Mouse (Mus musculus) lung, embryonic 16.5 days (tissue): ENCODE data around the gene Erich2. TPM values are rescaled to one million over a fixed set of nuclear protein-coding genes. Genes with fewer than 3 reads are reported as not detected.

Experiments
- ATAC-seq: fragments of 200-750 bp; cut with Nextera tagmentation; 2 replicates; pipeline ENCODE4 v1.8.0; 2017; ENCODE audit warnings: low read depth, mild to moderate bottlenecking, moderate library complexity
- H3K27ac ChIP-seq: fragments of 300-500 bp; sonication (generic); 2 replicates; pipeline ENCODE4 v1.5.1; 2014; ENCODE audit warnings: mild to moderate bottlenecking, control low read depth, low read length
- H3K27me3 ChIP-seq: fragments of 300-500 bp; sonication (generic); 2 replicates; pipeline ENCODE4 v1.6.1; 2014; ENCODE audit warnings: low read depth, low read length, mixed read lengths; ENCODE audit not compliant: control insufficient read depth, insufficient read depth
- H3K36me3 ChIP-seq: fragments of 300-500 bp; sonication (generic); 2 replicates; pipeline ENCODE4 v1.6.1; 2014; ENCODE audit warnings: low read length; ENCODE audit not compliant: control insufficient read depth, insufficient read depth
- H3K4me1 ChIP-seq: fragments of 300-500 bp; sonication (generic); replicated peaks from 2 replicates; pipeline ENCODE4 v1.6.1; 2014; ENCODE audit warnings: low read length, mixed read lengths; ENCODE audit not compliant: control insufficient read depth, insufficient read depth
- H3K4me2 ChIP-seq: fragments of 300-500 bp; sonication (generic); 2 replicates; pipeline ENCODE4 v1.6.1; 2014; ENCODE audit warnings: low read depth, low read length, control low read depth
- H3K4me3 ChIP-seq: fragments of 300-500 bp; sonication (generic); 2 replicates; pipeline ENCODE4 v1.5.1; 2014; ENCODE audit warnings: mild to moderate bottlenecking, low read length, control low read depth
- H3K9ac ChIP-seq: fragments of 300-500 bp; sonication (generic); 2 replicates; pipeline ENCODE4 v1.6.1; 2014; ENCODE audit warnings: low read length, control low read depth
- H3K9me3 ChIP-seq: fragments of 300-500 bp; sonication (generic); 2 replicates; pipeline ENCODE4 v1.6.1; 2016; ENCODE audit warnings: low read length; ENCODE audit not compliant: control insufficient read depth
- WGBS: fragments of 180-500 bp; shearing (Covaris S2); extraction: QIAGEN DNeasy Blood & Tissue Kit; methylation state at CpG from one replicate; pipeline ENCODE4 v1.1.7; 2014; 5-methylcytosine and 5-hydroxymethylcytosine counted together
- polyA plus RNA-seq: library from polyadenylated mRNA; unstranded; fragments of >200 nt; fragmentation: Nextera tagmentation; extraction: Ambion mirVana; gene quantifications from 2 replicates; pipeline ENCODE4 v1.2.1, GENCODE M21; 2015

Erich2 gene
- polyA plus RNA-seq, 1 experiment from 2014 or later = 10.0 TPM

- WGBS = 3% methylated on average over 18 of the region's 18 CpGs
- Histone ChIP-seq H3K36me3 (no peaks in the 10 kb centered on the region), H3K27ac (no peak overlapping the region), H3K4me2 (peak overlapping the region; percentile 37), H3K9me3 (no peaks in the 10 kb centered on the region), H3K4me1 (peaks cover 47% of the 10 kb centered on the region), H3K9ac (no peak overlapping the region), H3K4me3 (peak overlapping the region; percentile 8; the same call in 1 of the 2 replicates), H3K27me3 (peaks cover 79% of the 10 kb centered on the region)
- ATAC-seq = peak; percentile 42; the same call in 1 of the 2 replicates
Observed at GRCm38 (mm10) chr2:70566603-70566981, 58.0 kb downstream of the Erich2 start.

- H3K9ac ChIP-seq = no peak overlapping the region
- H3K4me2 ChIP-seq = peak overlapping the region; percentile 78
- no peak overlapping the region for H3K4me3 ChIP-seq
- ATAC-seq = 0 out of 2 replicates have a peak, but pooled peaks have one; percentile 21
- H3K27me3 ChIP-seq = peaks cover 73% of the 10 kb centered on the region
- H3K36me3 ChIP-seq = no peaks in the 10 kb centered on the region
- WGBS = 11% methylated on average over 23 of the region's 23 CpGs
- no peak overlapping the region for H3K27ac ChIP-seq
- no peaks in the 10 kb centered on the region for H3K9me3 ChIP-seq
- H3K4me1 ChIP-seq = peaks cover 46% of the 10 kb centered on the region
Observed at GRCm38 (mm10) chr2:70567071-70567681, 58.6 kb downstream of the Erich2 start.

GRCm38 (mm10) chr2:70567682-70568077, 59.1 kb downstream of the Erich2 start:
- H3K27me3 ChIP-seq = peaks cover 68% of the 10 kb centered on the region
- H3K9me3 ChIP-seq = no peaks in the 10 kb centered on the region
- no peaks in the 10 kb centered on the region for H3K36me3 ChIP-seq
- no peak for ATAC-seq
- H3K4me1 ChIP-seq = peaks cover 47% of the 10 kb centered on the region
- H3K9ac ChIP-seq = no peak overlapping the region
- peak overlapping the region; percentile 78 for H3K4me2 ChIP-seq
- 3% methylated on average over 12 of the region's 12 CpGs for WGBS
- H3K4me3 ChIP-seq = peak overlapping the region; percentile 46
- no peak overlapping the region for H3K27ac ChIP-seq

GRCm38 (mm10) chr2:70568198-70568941, 59.8 kb downstream of the Erich2 start:
- Histone ChIP-seq H3K4me1 (peaks cover 43% of the 10 kb centered on the region), H3K27ac (no peak overlapping the region), H3K9me3 (no peaks in the 10 kb centered on the region), H3K36me3 (no peaks in the 10 kb centered on the region), H3K27me3 (peaks cover 61% of the 10 kb centered on the region), H3K9ac (peak overlapping the region; percentile 18; the same call in 1 of the 2 replicates), H3K4me2 (peak overlapping the region; percentile 78), H3K4me3 (peak overlapping the region; percentile 46)
- peak; percentile 37; the same call in 1 of the 2 replicates for ATAC-seq
- under 1% methylated on average over 34 of the region's 34 CpGs for WGBS

DNA sequence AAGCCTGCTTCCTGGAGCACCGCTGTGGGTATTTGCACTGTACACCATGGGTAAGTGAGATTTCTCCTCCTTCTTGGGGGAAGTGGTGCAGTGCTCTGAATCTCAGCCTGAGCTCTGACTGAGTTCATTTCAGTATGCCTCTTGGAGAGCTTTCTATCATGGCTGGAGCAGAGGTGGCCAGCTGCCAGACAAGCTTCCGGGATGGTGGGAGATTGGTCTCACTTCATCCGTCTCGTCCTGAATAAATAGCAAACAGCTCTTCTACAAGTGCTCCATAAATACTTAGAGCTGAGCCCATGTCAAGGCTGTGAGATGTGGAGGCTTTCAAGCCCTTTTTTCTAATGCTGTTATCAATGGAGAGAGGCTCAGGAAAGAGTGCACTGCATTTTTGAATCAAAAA, 63.1 kb downstream of the Erich2 start:
- Histone ChIP-seq H3K36me3 (no peaks in the 10 kb centered on the region), H3K4me3 (no peak overlapping the region), H3K4me2 (no peak overlapping the region), H3K9ac (no peak overlapping the region), H3K4me1 (peaks cover 29% of the 10 kb centered on the region), H3K27me3 (peaks cover 29% of the 10 kb centered on the region), H3K27ac (no peak overlapping the region), H3K9me3 (no peaks in the 10 kb centered on the region)
- WGBS = 25% methylated on average over 4 of the region's 4 CpGs
- peak; percentile 63; the same call in 1 of the 2 replicates for ATAC-seq

- Histone ChIP-seq H3K27ac (no peak overlapping the region), H3K9me3 (no peaks in the 10 kb centered on the region), H3K4me1 (peaks cover 24% of the 10 kb centered on the region), H3K4me3 (no peak overlapping the region), H3K4me2 (no peak overlapping the region), H3K36me3 (no peaks in the 10 kb centered on the region), H3K27me3 (peaks cover 25% of the 10 kb centered on the region), H3K9ac (no peak overlapping the region)
- WGBS = 35% methylated on average over 9 of the region's 9 CpGs
- no peak for ATAC-seq
Observed at GRCm38 (mm10) chr2:70572251-70572650, 63.6 kb downstream of the Erich2 start.

GRCm38 (mm10) chr2:70573544-70574210, 65.1 kb downstream of the Erich2 start:
- Histone ChIP-seq H3K27me3 (peaks cover 10% of the 10 kb centered on the region), H3K27ac (no peak overlapping the region), H3K9me3 (no peaks in the 10 kb centered on the region), H3K4me2 (no peak overlapping the region), H3K4me3 (no peak overlapping the region), H3K9ac (no peak overlapping the region), H3K36me3 (no peaks in the 10 kb centered on the region), H3K4me1 (peaks cover 11% of the 10 kb centered on the region)
- ATAC-seq = no peak
- 54% methylated on average over 8 of the region's 8 CpGs for WGBS

DNA sequence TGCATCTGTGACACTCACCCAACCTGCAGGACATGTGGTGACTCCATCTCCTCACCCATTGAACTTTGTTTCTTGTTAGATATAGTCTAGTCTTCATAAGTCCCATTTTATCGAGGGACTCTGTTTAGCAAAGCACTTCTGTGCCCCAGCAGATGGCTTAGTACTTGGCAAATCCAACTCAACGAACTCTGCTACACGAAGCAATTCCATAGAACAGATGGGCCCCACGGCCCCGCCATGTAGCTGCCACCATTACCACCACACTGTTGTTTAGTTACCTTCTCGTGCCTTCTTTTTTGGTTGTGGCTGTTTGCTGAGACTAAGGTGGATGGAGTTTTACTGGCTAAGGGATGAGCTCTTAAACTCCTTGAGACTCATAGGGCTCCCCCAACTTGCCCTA, 79.6 kb downstream of the Erich2 start:
- H3K4me3 ChIP-seq = no peak overlapping the region
- WGBS = 83% methylated on average over 6 of the region's 6 CpGs
- no peak overlapping the region for H3K27ac ChIP-seq
- ATAC-seq = no peak
- H3K27me3 ChIP-seq = no peaks in the 10 kb centered on the region
- H3K36me3 ChIP-seq = no peaks in the 10 kb centered on the region
- no peaks in the 10 kb centered on the region for H3K9me3 ChIP-seq
- no peaks in the 10 kb centered on the region for H3K4me1 ChIP-seq
- H3K4me2 ChIP-seq = no peak overlapping the region
- H3K9ac ChIP-seq = no peak overlapping the region
